Mouse (Mus musculus) heart, embryonic 14.5 days (tissue): Measurements from ENCODE around the gene Nt5c3b. TPM values are rescaled to one million over a fixed set of nuclear protein-coding genes. Genes with fewer than 3 reads are reported as not detected.

Experiments
- ATAC-seq: fragments of 200-750 bp; cut with Nextera tagmentation; 2 replicates; pipeline ENCODE4 v1.8.0; 2017; ENCODE audit warnings: low read depth, moderate TSS enrichment; ENCODE audit not compliant: insufficient number of reproducible peaks, insufficient read depth, low FRiP score
- H3K27ac ChIP-seq, 2 experiments: fragments of 200-500 bp in 1 of 2; fragments of 300-500 bp in 1 of 2; sonication (generic) in 1 of 2; replicated peaks in 1 of 2; 2 replicates each; pipeline ENCODE4 v1.5.1; 2012 to 2014; ENCODE audit warnings: low read depth in 2 of 2, low read length in 2 of 2, control low read depth in 1 of 2, mild to moderate bottlenecking in 1 of 2, mixed read lengths in 1 of 2; ENCODE audit not compliant: control insufficient read depth in 1 of 2, insufficient read depth in 1 of 2
- H3K27me3 ChIP-seq: fragments of 300-500 bp; sonication (generic); 2 replicates; pipeline ENCODE4 v1.6.1; 2014; ENCODE audit warnings: mild to moderate bottlenecking, low read length, control low read depth; ENCODE audit not compliant: control insufficient read depth, insufficient read depth
- H3K36me3 ChIP-seq: fragments of 300-500 bp; sonication (generic); 2 replicates; pipeline ENCODE4 v1.6.1; 2014; ENCODE audit warnings: mild to moderate bottlenecking, control low read depth, low read length, mixed read lengths; ENCODE audit not compliant: control insufficient read depth, insufficient read depth
- H3K4me1 ChIP-seq, 2 experiments: fragments of 200-500 bp in 1 of 2; fragments of 300-500 bp in 1 of 2; sonication (generic) in 1 of 2; 2 replicates each; pipeline ENCODE4 v1.6.1; 2012 to 2014; ENCODE audit warnings: low read length in 2 of 2, control low read depth in 1 of 2, mixed read lengths in 1 of 2; ENCODE audit not compliant: control insufficient read depth in 2 of 2, insufficient read depth in 2 of 2
- H3K4me2 ChIP-seq: fragments of 300-500 bp; sonication (generic); 2 replicates; pipeline ENCODE4 v1.6.1; 2014; ENCODE audit warnings: mild to moderate bottlenecking, low read length
- H3K4me3 ChIP-seq, 2 experiments: fragments of 200-500 bp in 1 of 2; fragments of 300-500 bp in 1 of 2; sonication (generic) in 1 of 2; 2 replicates each; pipeline ENCODE4 v1.5.1; 2012 to 2014; ENCODE audit warnings: low read length in 2 of 2, mild to moderate bottlenecking in 2 of 2, control low read depth in 1 of 2, low read depth in 1 of 2, moderate library complexity in 1 of 2; ENCODE audit not compliant: control insufficient read depth in 1 of 2, insufficient read depth in 1 of 2
- H3K9ac ChIP-seq: fragments of 300-500 bp; sonication (generic); 2 replicates; pipeline ENCODE4 v1.6.1; 2014; ENCODE audit warnings: mild to moderate bottlenecking, low read length
- H3K9me3 ChIP-seq: fragments of 300-500 bp; sonication (generic); 2 replicates; pipeline ENCODE4 v1.6.1; 2016; ENCODE audit warnings: low read length, control low read depth; ENCODE audit not compliant: control insufficient read depth
- WGBS: fragments of 180-500 bp; shearing (Covaris S2); extraction: QIAGEN DNeasy Blood & Tissue Kit; methylation state at CpG from one replicate; pipeline ENCODE4 v1.1.7; 2014; 5-methylcytosine and 5-hydroxymethylcytosine counted together
- polyA plus RNA-seq: library from polyadenylated mRNA; unstranded; fragments of >200 nt; fragmentation: Nextera tagmentation; extraction: Ambion mirVana; gene quantifications from 2 replicates; pipeline ENCODE4 v1.2.1, GENCODE M21; 2014

Gene Nt5c3b
- polyA plus RNA-seq, 1 experiment from 2014 or later = 102 TPM

GRCm38 (mm10) chr11:100392958-100393357, 48.6 kb downstream of the Nt5c3b start:
- WGBS = 78% methylated on average over 5 of the region's 5 CpGs
- peaks cover 18% of the 10 kb centered on the region; the same call in 1 of the 2 replicates for H3K36me3 ChIP-seq
- peaks cover 71 to 81% of the 10 kb centered on the region in 2 experiments for H3K4me1 ChIP-seq

GRCm38 (mm10) chr11:100391884-100392345, 49.7 kb downstream of the Nt5c3b start:
- Histone ChIP-seq H3K4me1 (peaks cover 81 to 91% of the 10 kb centered on the region in 2 experiments), H3K9me3 (no peaks in the 10 kb centered on the region), H3K4me2 (no peak overlapping the region), H3K36me3 (peaks cover 18% of the 10 kb centered on the region; the same call in 1 of the 2 replicates), H3K27me3 (no peaks in the 10 kb centered on the region), H3K4me3 (no peak overlapping the region), H3K9ac (no peak overlapping the region), H3K27ac (0 out of 4 replicates have a peak overlapping the region, but pooled peaks of 1 of the 2 experiments have one; percentile 86)
- WGBS = 90% methylated on average over 7 of the region's 7 CpGs
- ATAC-seq = no peak

More at GRCm38 (mm10) chr11:100392958-100393357, 48.6 kb downstream of the Nt5c3b start:
- H3K27ac ChIP-seq = peak overlapping the region in 1 of 2 experiments; percentile 35; a peak in 1 of 4 replicates
- no peak for ATAC-seq
- H3K9ac ChIP-seq = no peak overlapping the region
- H3K9me3 ChIP-seq = no peaks in the 10 kb centered on the region
- H3K4me3 ChIP-seq = no peak overlapping the region
- H3K27me3 ChIP-seq = no peaks in the 10 kb centered on the region
- H3K4me2 ChIP-seq = no peak overlapping the region

- Histone ChIP-seq H3K27ac (peak overlapping the region; percentile 46 to 86), H3K4me1 (peaks cover 86 to 96% of the 10 kb centered on the region in 2 experiments), H3K36me3 (peaks cover 19% of the 10 kb centered on the region), H3K4me3 (no peak overlapping the region), H3K27me3 (no peaks in the 10 kb centered on the region), H3K4me2 (peak overlapping the region; percentile 43), H3K9ac (0 out of 2 replicates have a peak overlapping the region, but pooled peaks have one; percentile 27), H3K9me3 (no peaks in the 10 kb centered on the region)
- ATAC-seq = peak; percentile 59
- WGBS = 42% methylated on average over 9 of the region's 9 CpGs
These were observed 50.3 kb downstream of the Nt5c3b start for GRCm38 (mm10) chr11:100391081-100391883.

GRCm38 (mm10) chr11:100389931-100390445, 51.6 kb downstream of the Nt5c3b start:
- Histone ChIP-seq H3K9ac (peak overlapping the region; percentile 51), H3K27me3 (no peaks in the 10 kb centered on the region), H3K27ac (peak overlapping the region; percentile 46 to 86), H3K4me1 (peaks cover 76 to 86% of the 10 kb centered on the region in 2 experiments), H3K9me3 (no peaks in the 10 kb centered on the region), H3K4me2 (peak overlapping the region; percentile 43), H3K4me3 (no peak overlapping the region), H3K36me3 (peaks cover 32% of the 10 kb centered on the region)
- ATAC-seq = 0 out of 2 replicates have a peak, but pooled peaks have one; percentile 5
- 11% methylated on average over 8 of the region's 8 CpGs for WGBS

- Histone ChIP-seq H3K9me3 (no peaks in the 10 kb centered on the region), H3K9ac (peak overlapping the region; percentile 52), H3K4me3 (no peak overlapping the region), H3K4me2 (peak overlapping the region; percentile 55), H3K4me1 (peaks cover 64 to 72% of the 10 kb centered on the region in 2 experiments), H3K27me3 (no peaks in the 10 kb centered on the region), H3K36me3 (peaks cover 39% of the 10 kb centered on the region), H3K27ac (peak overlapping the region; percentile 47 to 86)
- no peak for ATAC-seq
- WGBS = 39% methylated on average over 6 of the region's 6 CpGs
These were observed 53.0 kb downstream of the Nt5c3b start for GRCm38 (mm10) chr11:100388588-100388987.

GRCm38 (mm10) chr11:100387589-100388375, 53.8 kb downstream of the Nt5c3b start:
- peak; percentile 54 for ATAC-seq
- WGBS = 23% methylated on average over 14 of the region's 14 CpGs

GRCm38 (mm10) chr11:100387111-100387510, 54.5 kb downstream of the Nt5c3b start:
- peak overlapping the region; percentile 34 to 86; a peak in 3 of 4 replicates for H3K27ac ChIP-seq
- H3K4me2 ChIP-seq = peak overlapping the region; percentile 55; the same call in 1 of the 2 replicates
- no peak for ATAC-seq
- H3K4me3 ChIP-seq = no peak overlapping the region
- H3K9me3 ChIP-seq = no peaks in the 10 kb centered on the region
- H3K9ac ChIP-seq = peak overlapping the region; percentile 52; the same call in 1 of the 2 replicates
- 88% methylated on average over 6 of the region's 6 CpGs for whole genome bisulfite sequencing
- H3K4me1 ChIP-seq = peaks cover 53 to 58% of the 10 kb centered on the region in 2 experiments
- H3K36me3 ChIP-seq = peaks cover 43% of the 10 kb centered on the region
- no peaks in the 10 kb centered on the region for H3K27me3 ChIP-seq

More at GRCm38 (mm10) chr11:100387589-100388375, 53.8 kb downstream of the Nt5c3b start:
- H3K27me3 ChIP-seq = no peaks in the 10 kb centered on the region
- H3K4me3 ChIP-seq = no peak overlapping the region
- H3K4me2 ChIP-seq = peak overlapping the region; percentile 55
- no peaks in the 10 kb centered on the region for H3K9me3 ChIP-seq
- H3K27ac ChIP-seq = peak overlapping the region; percentile 47 to 86
- peaks cover 42% of the 10 kb centered on the region for H3K36me3 ChIP-seq
- H3K9ac ChIP-seq = peak overlapping the region; percentile 52
- H3K4me1 ChIP-seq = peaks cover 58 to 64% of the 10 kb centered on the region in 2 experiments
